Mouse (Mus musculus) embryo, embryonic 10.5 days (tissue): ENCODE data around the gene Cdkal1.

Experiments
- DNase-seq: peaks from one replicate; pipeline ENCODE4 v3.0.0-alpha.2; 2015; ENCODE audit warnings: low spot score

The Cdkal1 gene

DNA sequence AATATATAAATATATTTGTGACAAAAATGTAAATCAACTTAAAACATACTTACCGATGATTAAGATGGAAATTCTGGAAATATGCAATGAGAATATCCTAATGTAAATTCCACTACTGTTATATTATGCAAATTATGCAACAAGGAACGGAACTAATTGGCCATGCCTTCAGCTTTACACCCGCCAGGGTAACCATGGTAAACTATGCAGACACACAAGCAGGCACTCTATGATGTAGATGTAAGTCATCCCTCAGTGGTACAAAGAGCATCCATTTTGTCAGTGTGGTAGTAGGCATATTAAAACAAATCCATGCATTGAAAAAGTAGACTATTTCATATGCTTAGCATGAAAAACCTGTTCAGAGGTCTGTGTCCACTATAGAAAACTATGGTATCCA lies 276.9 kb downstream of the Cdkal1 start:
- DNase-seq: no peak

DNA sequence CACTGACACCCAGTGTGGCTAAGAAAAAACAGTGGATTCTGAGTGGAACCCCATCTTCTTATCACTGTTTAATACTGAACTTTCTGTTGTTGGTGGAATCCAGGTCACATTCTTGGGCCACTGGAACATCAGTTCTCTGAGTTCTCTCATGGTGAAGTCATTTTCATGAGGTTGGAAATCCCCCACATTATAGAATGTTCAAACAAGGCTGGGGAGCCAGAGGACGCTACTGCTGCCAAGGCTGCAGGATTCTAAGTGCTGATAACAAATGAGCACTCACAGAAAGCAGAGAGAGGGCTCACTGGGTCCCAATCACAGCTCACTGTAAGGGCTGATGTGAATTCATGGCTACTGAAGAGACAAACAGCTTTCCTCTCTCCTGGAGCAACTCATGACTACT lies 280.7 kb downstream of the Cdkal1 start:
- no peak for DNase-seq

- no peak for DNase-seq
Observed at GRCm38 (mm10) chr13:29572477-29572876, 283.0 kb downstream of the Cdkal1 start.

DNA sequence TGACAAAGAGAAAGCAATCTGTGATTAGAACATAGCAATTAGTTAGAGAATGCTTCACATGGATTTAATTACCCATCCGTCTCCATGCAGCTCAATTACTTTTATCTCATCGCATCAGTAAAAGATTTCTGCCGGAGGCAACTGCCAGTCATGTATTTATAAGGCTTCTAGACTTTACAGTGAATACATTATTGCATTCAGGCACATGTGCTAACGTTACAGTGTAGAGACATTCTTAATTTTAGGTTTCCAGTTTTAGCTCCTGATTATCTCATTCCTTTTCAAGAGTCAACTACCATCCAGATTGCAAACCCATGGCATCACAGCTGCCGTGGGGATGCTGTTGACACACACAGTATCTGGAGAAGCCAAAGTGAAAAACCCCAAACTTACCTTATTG lies 289.8 kb downstream of the Cdkal1 start:
- DNase-seq: no peak

- DNase-seq: no peak
Observed at GRCm38 (mm10) chr13:29559188-29559587, 296.3 kb downstream of the Cdkal1 start.

GRCm38 (mm10) chr13:29555160-29555785 lies 300.2 kb downstream of the Cdkal1 start:
- no peak for DNase-seq

DNA sequence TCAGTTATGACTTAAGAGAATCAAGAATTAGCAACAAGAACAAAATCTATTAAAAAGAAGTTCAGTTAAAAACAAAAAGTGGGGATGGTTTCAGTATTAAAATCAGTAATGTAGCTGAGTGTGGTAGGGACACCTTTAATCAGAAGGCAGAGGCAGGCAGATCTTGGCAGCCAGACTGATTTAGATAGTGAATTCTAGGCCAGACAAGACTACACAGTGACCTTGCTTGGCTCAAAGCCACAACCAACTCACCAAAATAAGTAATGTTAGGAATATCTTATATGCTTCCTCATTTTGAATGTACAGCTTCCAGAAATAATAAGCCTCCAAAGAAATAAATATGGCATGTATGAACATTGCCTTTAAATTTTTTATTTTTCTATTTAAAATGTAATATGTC lies 301.7 kb downstream of the Cdkal1 start:
- no peak for DNase-seq

GRCm38 (mm10) chr13:29552322-29552870 lies 303.1 kb downstream of the Cdkal1 start:
- peak; percentile 10 for DNase-seq

- no peak for DNase-seq
Observed at GRCm38 (mm10) chr13:29550886-29551285, 304.6 kb downstream of the Cdkal1 start.

DNA sequence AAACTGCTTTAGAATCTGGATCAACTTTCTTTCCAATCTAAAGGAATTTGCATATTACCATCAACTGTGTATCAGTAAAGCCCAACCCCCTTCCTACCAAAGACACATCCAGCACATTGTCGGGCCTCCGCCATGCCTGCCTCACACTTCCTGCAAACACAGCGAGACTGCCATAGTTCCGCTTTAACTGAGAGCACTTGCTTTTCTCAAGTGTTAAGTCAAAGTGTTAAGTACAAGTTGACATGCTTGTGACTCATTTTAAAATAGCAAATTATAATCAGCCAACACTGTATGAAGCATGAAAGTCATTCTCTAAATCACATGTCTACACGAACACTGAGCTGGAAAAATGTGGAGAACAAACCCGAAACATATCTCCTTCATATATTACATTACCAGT lies 305.3 kb downstream of the Cdkal1 start:
- no peak for DNase-seq

DNA sequence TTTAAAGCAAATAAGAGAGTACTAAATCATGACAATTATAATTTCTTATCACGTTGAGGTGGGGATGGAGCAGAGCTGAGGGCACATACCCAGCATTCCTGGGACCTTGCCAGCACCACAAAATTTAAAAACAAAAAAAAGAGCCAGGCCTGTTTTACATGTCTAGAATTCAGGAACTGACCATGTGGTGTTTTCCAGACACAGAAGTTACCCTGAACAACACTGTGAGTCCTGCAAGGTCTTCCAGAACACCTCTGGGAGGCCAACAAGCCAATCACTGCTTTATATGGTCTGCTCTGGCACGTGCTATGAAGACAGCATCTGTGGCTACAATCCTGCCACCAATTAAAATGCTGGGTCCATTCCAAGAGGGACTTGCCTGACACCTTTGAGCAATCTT lies 305.7 kb downstream of the Cdkal1 start:
- DNase-seq: no peak

DNA sequence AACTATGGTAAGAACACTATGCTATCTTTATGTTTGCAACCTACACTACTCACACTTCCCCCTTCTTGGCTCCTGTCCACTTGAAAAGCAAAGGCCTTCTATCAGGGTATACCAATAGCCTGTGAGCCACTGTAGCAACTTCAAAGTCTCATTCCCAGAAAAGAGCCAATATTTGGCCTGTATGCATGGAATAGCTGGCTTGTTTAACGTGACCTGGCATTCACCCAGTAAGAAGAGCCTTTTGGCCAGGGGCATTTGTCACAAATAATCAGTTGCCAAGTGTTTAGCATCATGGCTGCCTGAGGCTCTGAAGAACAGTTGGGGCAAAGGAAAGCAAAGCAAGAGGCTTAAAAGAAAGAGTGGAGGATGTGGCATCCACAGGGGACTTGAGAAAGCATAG lies 317.6 kb downstream of the Cdkal1 start:
- DNase-seq: no peak

DNA sequence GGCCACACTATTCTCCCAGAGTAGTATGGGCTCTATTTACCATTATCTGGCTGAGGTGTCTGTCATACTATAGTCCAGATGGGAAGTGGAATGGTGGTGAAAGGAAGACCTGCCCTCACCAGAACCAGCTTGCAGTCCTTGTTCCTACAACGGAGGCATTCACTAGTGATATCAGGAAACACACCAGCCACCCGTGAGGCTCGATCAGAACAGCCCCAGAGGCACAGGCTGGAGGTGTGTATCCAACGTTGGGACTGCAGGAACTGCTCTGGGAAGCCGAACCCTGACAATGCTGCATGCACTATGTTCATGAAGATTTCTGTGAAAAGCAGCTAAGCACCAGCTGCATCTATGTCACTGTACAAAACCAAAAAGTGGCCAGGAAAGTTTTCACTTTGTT lies 321.9 kb downstream of the Cdkal1 start:
- DNase-seq: no peak

GRCm38 (mm10) chr13:29528344-29528743 lies 327.1 kb downstream of the Cdkal1 start:
- DNase-seq: no peak

- no peak for DNase-seq
Observed at GRCm38 (mm10) chr13:29521321-29521720, 334.2 kb downstream of the Cdkal1 start.

DNA sequence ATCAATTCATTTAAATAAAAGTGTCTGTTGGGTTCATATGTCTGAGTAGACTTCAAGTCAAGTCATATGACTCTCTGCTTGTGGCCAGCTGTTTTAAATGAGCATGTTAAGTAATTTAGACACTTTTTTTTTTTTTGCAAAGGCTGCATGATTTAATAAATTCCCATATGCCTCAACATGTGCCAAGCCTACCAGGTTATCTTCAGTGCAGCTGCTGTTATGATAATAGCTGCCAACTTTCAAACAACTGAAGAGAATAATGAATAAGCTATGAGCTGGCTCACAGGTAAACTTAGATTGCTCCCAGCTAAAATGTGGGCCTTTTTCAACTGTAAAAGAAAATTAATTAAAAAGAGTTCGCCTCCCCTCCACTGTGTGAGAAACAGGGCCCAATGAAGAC lies 341.4 kb downstream of the Cdkal1 start:
- DNase-seq: no peak

GRCm38 (mm10) chr13:29504861-29505568 lies 350.5 kb downstream of the Cdkal1 start:
- DNase-seq: no peak

DNA sequence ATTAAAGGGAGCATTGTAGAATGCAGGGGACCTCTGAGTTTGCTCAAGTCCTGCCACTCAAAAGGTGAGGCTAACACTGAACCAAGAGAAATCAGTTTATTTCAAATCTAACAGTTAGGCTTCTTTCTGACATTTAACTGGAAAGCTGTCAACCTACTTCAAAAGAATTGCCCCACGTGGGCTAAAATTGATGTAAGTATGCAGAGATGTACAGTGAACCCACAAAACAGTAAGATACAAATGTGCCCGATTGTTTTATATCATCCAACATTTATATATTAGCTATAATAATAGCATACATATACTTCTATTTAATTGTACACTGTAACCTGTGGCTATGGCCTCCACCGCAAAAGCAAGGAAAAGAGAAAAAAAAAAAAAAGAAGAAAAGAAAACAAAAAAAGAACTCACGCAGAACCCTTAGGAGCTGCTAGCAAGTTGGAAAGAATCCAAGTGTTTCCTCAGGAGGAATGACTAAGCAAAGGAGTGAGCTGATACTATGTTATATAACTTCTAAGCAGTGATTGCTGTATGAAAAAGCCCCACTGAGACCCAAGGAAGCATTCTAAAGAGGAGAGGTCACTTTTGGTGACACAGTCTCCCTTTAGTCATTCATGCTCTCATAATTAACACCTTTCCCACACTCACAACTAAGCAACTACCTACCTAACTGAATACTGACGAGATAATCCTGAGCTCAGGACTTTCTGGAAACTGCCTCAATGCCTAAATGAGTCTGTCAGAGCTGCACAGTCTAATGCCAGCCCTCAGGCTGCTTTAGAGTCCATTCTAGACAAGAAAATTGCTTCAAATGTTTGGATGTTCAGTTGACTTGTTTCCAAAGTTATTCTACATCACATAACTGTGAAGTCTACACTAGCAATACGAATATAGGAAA lies 352.1 kb downstream of the Cdkal1 start:
- DNase-seq: no peak

GRCm38 (mm10) chr13:29502481-29503146 lies 352.9 kb downstream of the Cdkal1 start:
- DNase-seq: no peak

- DNase-seq: peak; percentile 14
Observed at GRCm38 (mm10) chr13:29501173-29501572, 354.3 kb downstream of the Cdkal1 start.

GRCm38 (mm10) chr13:29499750-29500149 lies 355.7 kb downstream of the Cdkal1 start:
- DNase-seq: no peak

- DNase-seq: no peak
Observed at GRCm38 (mm10) chr13:29497286-29497685, 358.2 kb downstream of the Cdkal1 start.
